Mouse (Mus musculus): ENCODE data around the gene Ptcd1.

- TF ChIP-seq CTCF (IDR thresholded peaks at IDR 0.05; ENCODE audit: insufficient read depth, low read depth, low read length): no peak
- TF ChIP-seq POLR2A (IDR thresholded peaks at IDR 0.05; ENCODE audit: insufficient read depth, low read depth, low read length): no peak
These were observed 44.4 kb upstream of the Ptcd1 start for GRCm38 (mm10) chr5:145211340-145211739.
